Mouse (Mus musculus) brain, embryonic 14.5 days (tissue): ENCODE results near the gene Cfap58.

Experiments
- CTCF ChIP-seq: fragments of 200-500 bp; IDR thresholded peaks from 2 replicates; pipeline ENCODE4 v1.5.1; 2012; ENCODE audit warnings: inconsistent platforms, mild to moderate bottlenecking, moderate library complexity, borderline replicate concordance; ENCODE audit not compliant: insufficient read depth, insufficient read length; ENCODE audit errors: extremely low read depth
- POLR2A ChIP-seq: fragments of 200-500 bp; IDR thresholded peaks from 2 replicates; pipeline ENCODE4 v1.6.1; 2012; ENCODE audit warnings: mild to moderate bottlenecking, inconsistent platforms, borderline replicate concordance; ENCODE audit not compliant: poor library complexity, insufficient read depth, insufficient read length, severe bottlenecking; ENCODE audit errors: extremely low read depth

GRCm38 (mm10) chr19:47936938-47937337 lies 537 bp upstream of the Cfap58 start:
- TF ChIP-seq CTCF (no peak), POLR2A (no peak)
